Mouse (Mus musculus) embryonic facial prominence, embryonic 11.5 days (tissue): ENCODE measurements around the gene Psg19. TPM values are rescaled to one million over a fixed set of nuclear protein-coding genes. Genes with fewer than 3 reads are reported as not detected.

Experiments
- polyA plus RNA-seq: library from polyadenylated mRNA; unstranded; fragments of >200 nt; fragmentation: Nextera tagmentation; extraction: Ambion mirVana; gene quantifications from 2 replicates; pipeline ENCODE4 v1.2.1, GENCODE M21; 2014

Gene Psg19
- polyA plus RNA-seq, 1 experiment from 2014 or later = not detected

Other genes with a start within 250 kb of the Psg19 start
- gene Psg27, start 231.2 kb downstream of the Psg19 start, polyA plus RNA-seq = not detected in 2 replicates
- gene Psg23, start 182.0 kb downstream of the Psg19 start, polyA plus RNA-seq = not detected in 2 replicates
- not detected in 2 replicates for gene Psg21, start 141.8 kb downstream of the Psg19 start, polyA plus RNA-seq
- gene Psg20, start 112.3 kb downstream of the Psg19 start, polyA plus RNA-seq = not detected in 2 replicates
- gene Psg22, start 80.4 kb downstream of the Psg19 start, polyA plus RNA-seq = not detected in 2 replicates
- gene Psg17, start 23.1 kb upstream of the Psg19 start, polyA plus RNA-seq = not detected in 2 replicates
- gene Mill2, start 41.4 kb upstream of the Psg19 start, polyA plus RNA-seq = 0.20 and 0.33 TPM in 2 replicates
- 0.49 and 0.70 TPM in 2 replicates for gene Pglyrp1, start 72.8 kb upstream of the Psg19 start, polyA plus RNA-seq
- gene Ccdc61, start 111.9 kb upstream of the Psg19 start, polyA plus RNA-seq = 22.6 and 26.5 TPM in 2 replicates
- gene Nova2, start 127.4 kb upstream of the Psg19 start, polyA plus RNA-seq = 1.4 and 1.7 TPM in 2 replicates
- gene Nanos2, start 188.9 kb upstream of the Psg19 start, polyA plus RNA-seq = not detected in 2 replicates
- gene Mypop, start 192.7 kb upstream of the Psg19 start, polyA plus RNA-seq = 4.3 and 5.3 TPM in 2 replicates
- gene Irf2bp1, start 205.5 kb upstream of the Psg19 start, polyA plus RNA-seq = 27.9 and 28.3 TPM in 2 replicates
- gene Foxa3, start 225.0 kb upstream of the Psg19 start, polyA plus RNA-seq = not detected in 2 replicates
- gene Sympk, start 225.9 kb upstream of the Psg19 start, polyA plus RNA-seq = 34.8 and 36.3 TPM in 2 replicates